ENCODE assay signal across 11 mouse cellular contexts in the genomic region with DNA sequence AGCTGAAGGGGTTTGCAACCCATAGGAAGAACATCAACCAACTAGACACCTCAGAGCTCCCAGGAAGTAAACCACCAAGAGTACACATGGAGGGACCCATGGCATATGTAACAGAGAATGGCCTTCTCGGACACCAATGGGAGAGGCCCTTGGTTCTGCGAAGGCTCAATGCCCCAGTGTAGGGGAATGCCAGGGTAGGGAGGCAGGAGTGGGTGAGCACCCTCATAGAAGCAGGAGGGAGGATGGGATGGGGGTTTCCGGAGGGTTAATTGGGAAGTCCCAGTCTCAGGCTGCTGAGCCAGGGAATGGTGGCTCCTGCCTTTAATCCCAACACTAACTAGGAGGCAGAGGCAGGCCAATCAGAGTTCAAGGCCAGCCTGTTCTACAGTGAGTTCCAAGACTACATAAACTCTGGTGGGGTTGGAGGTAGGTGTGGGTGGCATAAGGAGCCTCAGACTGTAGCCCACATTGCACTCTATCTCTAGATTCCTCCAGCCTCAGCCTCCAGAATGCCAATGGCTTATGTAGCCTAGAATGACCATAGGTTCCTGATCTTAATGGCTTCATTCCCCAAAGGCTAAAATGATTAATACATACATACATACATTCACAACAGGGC. TPM values are rescaled to one million over a fixed set of nuclear protein-coding genes. Genes with fewer than 3 reads are reported as not detected.
DNase-seq lines count a peak whose midpoint lies in the region; ATAC-seq and TF ChIP-seq lines count a peak whose summit lies in the region.
"Had no signal": no experiment of that assay in that cellular context is flagged by ENCODE, and none has a peak within 500 bp of the region (broad histone marks: within the 10 kb centered on the region; RNA-seq: fewer than 3 reads in every experiment).

No protein-coding gene starts in this region.

- H3K9me3 ChIP-seq in limb, embryonic 11.5 days (ENCODE audit: control insufficient read depth, low read length): no peaks in the 10 kb centered on the region
- no peaks in the 10 kb centered on the region for H3K9me3 ChIP-seq in limb, embryonic 10.5 days (replicated peaks)
- H3K9me3 ChIP-seq in MEL (replicated peaks; ENCODE audit: insufficient read depth, low read length): no peaks in the 10 kb centered on the region
- no peaks in the 10 kb centered on the region for H3K9me3 ChIP-seq in forebrain, embryonic 14.5 days (replicated peaks; ENCODE audit: control insufficient read depth, low read length)
- H3K9me3 ChIP-seq in intestine, postnatal 0 days (ENCODE audit: control insufficient read depth): no peaks in the 10 kb centered on the region

- H3K4me3 ChIP-seq in limb, embryonic 11.5 days (ENCODE audit: low read depth, low read length): no peak overlapping the region
- H3K4me3 ChIP-seq in limb, embryonic 10.5 days: no peak overlapping the region
- H3K4me3 ChIP-seq in MEL (ENCODE audit: control insufficient read depth in 1 of 2, insufficient read depth in 1 of 2, low read depth in 2 of 2, low read length in 2 of 2): no peak overlapping the region
- no peak overlapping the region for H3K4me3 ChIP-seq in forebrain, embryonic 14.5 days (ENCODE audit: low read depth, low read length)
- no peak overlapping the region for H3K4me3 ChIP-seq in intestine, postnatal 0 days (ENCODE audit: low read depth, low read length)
- H3K4me3 ChIP-seq: heart, adult 2 months had no signal

- DNase-seq in limb, embryonic 11.5 days (ENCODE audit: low spot score): no peak
- DNase-seq in limb, embryonic 10.5 days (ENCODE audit: low spot score): no peak
- peak; percentile 37 for DNase-seq in MEL (ENCODE audit: low read depth, low spot score)
- no peak for DNase-seq in forebrain, embryonic 14.5 days (ENCODE audit: low spot score)
- DNase-seq in urinary bladder, adult 18-20 months (ENCODE audit: low spot score in 2 of 2): no peak
- no peak for DNase-seq in adrenal gland, adult 8-10 months
- DNase-seq: heart, adult 2 months; lung, adult 18-20 months; right cerebral cortex, adult 18-20 months had no signal

- H3K79me2 ChIP-seq in MEL (ENCODE audit: control insufficient read depth, insufficient read depth, low read length, poor library complexity): peaks cover 6% of the 10 kb centered on the region

- no peak overlapping the region for H3K9ac ChIP-seq in limb, embryonic 11.5 days (ENCODE audit: low read length)
- no peak overlapping the region for H3K9ac ChIP-seq in MEL (ENCODE audit: control insufficient read depth, low read depth, low read length, poor library complexity, severe bottlenecking)
- H3K9ac ChIP-seq in forebrain, embryonic 14.5 days (ENCODE audit: low read length): no peak overlapping the region
- no peak overlapping the region for H3K9ac ChIP-seq in intestine, postnatal 0 days (ENCODE audit: low read depth, low read length)

- no peak for TF ChIP-seq CTCF in MEL (IDR thresholded peaks at IDR 0.05 in 2 of 3, conservative IDR thresholded peaks at IDR 0.05 in 1 of 3; ENCODE audit: control insufficient read depth in 1 of 3, insufficient read depth in 1 of 3, low read depth in 2 of 3, low read length in 3 of 3, poor library complexity in 1 of 3, severe bottlenecking in 1 of 3)
- TF ChIP-seq CTCF in intestine, postnatal 0 days (IDR thresholded peaks at IDR 0.05; ENCODE audit: low read depth): no peak

- ATAC-seq in limb, embryonic 11.5 days (ENCODE audit: insufficient number of reproducible peaks, low FRiP score, low TSS enrichment, low read depth): peak; percentile 39
- ATAC-seq in forebrain, embryonic 14.5 days: peak; percentile 56
- ATAC-seq in intestine, postnatal 0 days: 0 out of 2 replicates have a peak, but pooled peaks have one; percentile 22

- H3K27ac ChIP-seq in limb, embryonic 11.5 days (replicated peaks; ENCODE audit: low read depth, low read length): no peak overlapping the region
- no peak overlapping the region for H3K27ac ChIP-seq in limb, embryonic 10.5 days
- H3K27ac ChIP-seq in MEL (ENCODE audit: control insufficient read depth, low read depth, low read length): no peak overlapping the region
- no peak overlapping the region for H3K27ac ChIP-seq in forebrain, embryonic 14.5 days (ENCODE audit: low read depth, low read length)
- no peak overlapping the region for H3K27ac ChIP-seq in intestine, postnatal 0 days (ENCODE audit: low read depth, low read length)
- H3K27ac ChIP-seq: heart, adult 2 months had no signal

- H3K4me1 ChIP-seq in limb, embryonic 11.5 days (ENCODE audit: control insufficient read depth, insufficient read depth, low read length): no peaks in the 10 kb centered on the region
- no peaks in the 10 kb centered on the region for H3K4me1 ChIP-seq in limb, embryonic 10.5 days
- no peaks in the 10 kb centered on the region; a peak in 1 of 4 replicates for H3K4me1 ChIP-seq in MEL (ENCODE audit: control insufficient read depth in 1 of 2, insufficient read depth in 2 of 2, low read length in 2 of 2)
- no peaks in the 10 kb centered on the region for H3K4me1 ChIP-seq in forebrain, embryonic 14.5 days (ENCODE audit: control insufficient read depth, insufficient read depth, low read length)
- H3K4me1 ChIP-seq in intestine, postnatal 0 days (replicated peaks; ENCODE audit: control insufficient read depth, insufficient read depth, low read length): no peaks in the 10 kb centered on the region

- peaks cover 21% of the 10 kb centered on the region for H3K36me3 ChIP-seq in limb, embryonic 11.5 days (ENCODE audit: control insufficient read depth, insufficient read depth, low read length)
- peaks cover 98% of the 10 kb centered on the region for H3K36me3 ChIP-seq in limb, embryonic 10.5 days
- H3K36me3 ChIP-seq in MEL (ENCODE audit: control insufficient read depth in 1 of 2, insufficient read depth in 2 of 2, low read length in 2 of 2): peaks cover 21 to 33% of the 10 kb centered on the region in 2 experiments
- H3K36me3 ChIP-seq in forebrain, embryonic 14.5 days (ENCODE audit: control insufficient read depth, insufficient read depth, low read length): peaks cover 76% of the 10 kb centered on the region
- peaks cover 45% of the 10 kb centered on the region for H3K36me3 ChIP-seq in intestine, postnatal 0 days (ENCODE audit: control insufficient read depth, insufficient read depth)

- WGBS in limb, embryonic 11.5 days: 85% methylated on average over 3 of the region's 3 CpGs
- WGBS in limb, embryonic 10.5 days: 85% methylated on average over 3 of the region's 3 CpGs
- 87% methylated on average over 3 of the region's 3 CpGs for WGBS in forebrain, embryonic 14.5 days
- 88% methylated on average over 3 of the region's 3 CpGs for WGBS in intestine, postnatal 0 days

- no peak overlapping the region for H3K4me2 ChIP-seq in limb, embryonic 11.5 days (ENCODE audit: low read depth, severe bottlenecking)
- no peak overlapping the region for H3K4me2 ChIP-seq in forebrain, embryonic 14.5 days (ENCODE audit: low read length)
- H3K4me2 ChIP-seq in intestine, postnatal 0 days (replicated peaks; ENCODE audit: low read depth): no peak overlapping the region

- no peak for TF ChIP-seq EP300 in MEL (IDR thresholded peaks at IDR 0.05; ENCODE audit: low read depth in 1 of 2, low read length in 2 of 2)

- no peak for TF ChIP-seq RAD21 in MEL (IDR thresholded peaks at IDR 0.05; ENCODE audit: low read depth, low read length)

- TF ChIP-seq POLR2A in MEL (IDR thresholded peaks at IDR 0.05; ENCODE audit: control insufficient read depth in 1 of 2, insufficient read depth in 1 of 2, low read depth in 1 of 2, low read length in 2 of 2, poor library complexity in 1 of 2): peak in 1 of 2 experiments; percentile 53; a peak in 1 of 4 replicates

- no peaks in the 10 kb centered on the region for H3K27me3 ChIP-seq in limb, embryonic 11.5 days (ENCODE audit: control insufficient read depth, insufficient read depth, low read length)
- H3K27me3 ChIP-seq in limb, embryonic 10.5 days (ENCODE audit: low read depth, poor library complexity, severe bottlenecking): no peaks in the 10 kb centered on the region
- H3K27me3 ChIP-seq in MEL (ENCODE audit: control insufficient read depth in 1 of 2, insufficient read depth in 2 of 2, low read length in 2 of 2): no peaks in the 10 kb centered on the region
- no peaks in the 10 kb centered on the region for H3K27me3 ChIP-seq in forebrain, embryonic 14.5 days (replicated peaks; ENCODE audit: control insufficient read depth, insufficient read depth, low read length)
- no peaks in the 10 kb centered on the region for H3K27me3 ChIP-seq in intestine, postnatal 0 days (replicated peaks; ENCODE audit: control insufficient read depth, insufficient read depth, low read length)

RNA-seq across cellular contexts. Expression of a gene that starts 7.8 kb away (rescaled TPM):
- polyA plus RNA-seq in limb, embryonic 11.5 days (2014; fragmentation: Nextera tagmentation; extraction: Ambion mirVana): 939 and 946 TPM in 2 replicates
- 882 and 949 TPM in 2 replicates for polyA plus RNA-seq in limb, embryonic 10.5 days (2016; fragmentation: Nextera tagmentation; extraction: Ambion mirVana)
- total RNA-seq in MEL (2012; rRNA removed): 419 and 425 TPM in 2 replicates
- polyA plus RNA-seq in MEL (2012; ENCODE audit: insufficient read depth in 1 of 2, insufficient read length in 2 of 2, low read depth in 1 of 2, low replicate concordance in 2 of 2, missing spikeins in 1 of 2): 100 to 1,000 TPM in 1 of 2 experiments, not detected in 1; 399 TPM
- 664 and 688 TPM in 2 replicates for polyA plus RNA-seq in forebrain, embryonic 14.5 days (2014; fragmentation: Nextera tagmentation; extraction: Ambion mirVana)
- 169 and 174 TPM in 2 replicates for polyA plus RNA-seq in intestine, postnatal 0 days (2015; fragmentation: Nextera tagmentation; extraction: Ambion mirVana)
- 100 to 1,000 TPM in 3 of 4 experiments, 10 to 100 TPM in 1; 96.8 to 150 (median 119) TPM for total RNA-seq in adrenal gland, adult 8-10 months (2022)

RNA-seq across cellular contexts. Expression of a gene that starts 8.0 kb away (rescaled TPM):
- polyA plus RNA-seq in limb, embryonic 11.5 days (2014; fragmentation: Nextera tagmentation; extraction: Ambion mirVana): 0.19 and 0.21 TPM in 2 replicates
- polyA plus RNA-seq in limb, embryonic 10.5 days (2016; fragmentation: Nextera tagmentation; extraction: Ambion mirVana): 0.09 and 0.24 TPM in 2 replicates
- not detected in 2 replicates for total RNA-seq in MEL (2012; rRNA removed)
- polyA plus RNA-seq in MEL (2012; ENCODE audit: insufficient read depth in 1 of 2, insufficient read length in 2 of 2, low read depth in 1 of 2, low replicate concordance in 2 of 2, missing spikeins in 1 of 2): not detected
- 0.11 and 0.15 TPM in 2 replicates for polyA plus RNA-seq in forebrain, embryonic 14.5 days (2014; fragmentation: Nextera tagmentation; extraction: Ambion mirVana)
- 0.07 TPM in 1 of 2 replicates, not detected in the other for polyA plus RNA-seq in intestine, postnatal 0 days (2015; fragmentation: Nextera tagmentation; extraction: Ambion mirVana)
- total RNA-seq in adrenal gland, adult 8-10 months (2022): under 1 TPM in 2 of 4 experiments, not detected in 2; 0.09 to 0.11 TPM
- total RNA-seq: hematopoietic stem cell, adult 5-6 weeks had no signal

RNA-seq across cellular contexts. Expression of a gene that starts 25.0 kb away (rescaled TPM):
- polyA plus RNA-seq in limb, embryonic 11.5 days (2014; fragmentation: Nextera tagmentation; extraction: Ambion mirVana): 47.4 and 50.9 TPM in 2 replicates
- 52.2 and 56.9 TPM in 2 replicates for polyA plus RNA-seq in limb, embryonic 10.5 days (2016; fragmentation: Nextera tagmentation; extraction: Ambion mirVana)
- 25.3 and 31.6 TPM in 2 replicates for total RNA-seq in MEL (2012; rRNA removed)
- polyA plus RNA-seq in MEL (2012; ENCODE audit: insufficient read depth in 1 of 2, insufficient read length in 2 of 2, low read depth in 1 of 2, low replicate concordance in 2 of 2, missing spikeins in 1 of 2): 10 to 100 TPM in 1 of 2 experiments, not detected in 1; 19.6 TPM
- 30.1 and 34.4 TPM in 2 replicates for polyA plus RNA-seq in forebrain, embryonic 14.5 days (2014; fragmentation: Nextera tagmentation; extraction: Ambion mirVana)
- polyA plus RNA-seq in intestine, postnatal 0 days (2015; fragmentation: Nextera tagmentation; extraction: Ambion mirVana): 15.0 and 15.9 TPM in 2 replicates
- total RNA-seq in adrenal gland, adult 8-10 months (2022): 10 to 100 TPM in 1 of 4 experiments, 1 to 10 TPM in 3; 6.9 to 10.9 (median 9.2) TPM
